Mouse (Mus musculus) inflammation-experienced regulatory T-cells, adult 6 months (primary cell): ENCODE results near the gene Fam76a. TPM values are rescaled to one million over a fixed set of nuclear protein-coding genes. Genes with fewer than 3 reads are reported as not detected.

Experiments
- ATAC-seq: one replicate; pipeline ENCODE4 v1.8.0; 2017
- polyA plus RNA-seq, 3 experiments: library from polyadenylated mRNA; unstranded; fragments of 100-300 nt; shearing (Covaris generic); gene quantifications; one replicate each; pipeline ENCODE4 v1.2.1; 2017

The Fam76a gene
- polyA plus RNA-seq, 3 experiments from 2014 or later: 14.2 to 23.1 (median 17.9) TPM

- peak; percentile 74 for ATAC-seq
These were observed 38.1 kb downstream of the Fam76a start, which contains the start of gene Stx12 for GRCm38 (mm10) chr4:132884064-132884843. Gene Stx12 (minus strand): TSS chr4:132884509.

- ATAC-seq: peak; percentile 36
These were observed 38.7 kb downstream of the Fam76a start for GRCm38 (mm10) chr4:132883561-132884063.

GRCm38 (mm10) chr4:132874363-132875097 is 47.8 kb downstream of the Fam76a start:
- ATAC-seq: no peak

GRCm38 (mm10) chr4:132873481-132874362 is 48.6 kb downstream of the Fam76a start:
- ATAC-seq: no peak

- no peak for ATAC-seq
These were observed 51.2 kb downstream of the Fam76a start for GRCm38 (mm10) chr4:132871116-132871515.

GRCm38 (mm10) chr4:132864856-132865255 is 57.5 kb downstream of the Fam76a start:
- ATAC-seq: no peak

- ATAC-seq: no peak
These were observed 59.3 kb downstream of the Fam76a start for GRCm38 (mm10) chr4:132863012-132863411.

GRCm38 (mm10) chr4:132860880-132861279 is 61.5 kb downstream of the Fam76a start:
- no peak for ATAC-seq

Other genes with a start within 250 kb of the Fam76a start
- gene Xkr8, start 190.0 kb downstream of the Fam76a start, polyA plus RNA-seq: 1 to 10 TPM; 2.4 to 9.2 (median 7.8) TPM
- gene Smpdl3b, start 165.3 kb downstream of the Fam76a start, polyA plus RNA-seq: 1 to 10 TPM; 4.0 to 9.1 (median 4.3) TPM
- 100 to 1,000 TPM in 1 of 3 experiments, 10 to 100 TPM in 2; 61.0 to 124 (median 76.1) TPM for gene Rpa2, start 154.2 kb downstream of the Fam76a start, polyA plus RNA-seq
- 1 to 10 TPM in 1 of 3 experiments, under 1 TPM in 2; 0.56 to 5.8 (median 0.71) TPM for gene Themis2, start 126.2 kb downstream of the Fam76a start, polyA plus RNA-seq
- 10 to 100 TPM; 21.0 to 37.5 (median 26.5) TPM for gene Ppp1r8, start 79.4 kb downstream of the Fam76a start, polyA plus RNA-seq
- gene Stx12, start 38.0 kb downstream of the Fam76a start, polyA plus RNA-seq: 10 to 100 TPM; 35.7 to 37.2 (median 36.6) TPM
- gene Fgr, start 51.5 kb upstream of the Fam76a start, polyA plus RNA-seq: 1 to 10 TPM; 1.9 to 6.6 (median 3.3) TPM
- 1 to 10 TPM; 1.6 to 2.4 (median 2.4) TPM for gene Ahdc1, start 88.7 kb upstream of the Fam76a start, polyA plus RNA-seq
- 100 to 1,000 TPM in 1 of 3 experiments, 10 to 100 TPM in 2; 70.4 to 110 (median 79.7) TPM for gene Wasf2, start 207.9 kb upstream of the Fam76a start, polyA plus RNA-seq